Mouse (Mus musculus): ENCODE measurements at regions not wholly inside any gene's neighbourhood (a gene's known extent, or its start where the extent isn't known, plus 50 kb on each side); places are given as distances from the start of the nearest gene placed in this dataset.

DNA sequence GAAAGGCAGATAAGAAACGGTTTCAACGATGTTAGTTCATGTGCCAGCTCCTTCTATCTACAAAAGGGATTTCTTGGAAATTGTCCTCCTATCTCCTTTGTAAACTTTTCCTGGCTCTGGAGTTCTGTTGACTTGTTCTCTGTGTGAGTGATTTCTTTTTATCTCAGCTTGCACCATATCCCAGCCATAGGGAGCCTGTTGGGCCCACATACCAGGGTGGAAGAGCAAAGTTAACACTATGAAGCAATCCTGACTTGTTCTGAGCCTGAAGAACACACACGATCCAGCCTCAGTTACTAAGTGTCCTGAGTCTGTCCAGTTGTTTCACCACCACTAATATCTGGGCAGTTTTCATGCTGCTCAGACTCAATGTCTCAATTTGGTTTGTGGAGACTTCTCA, 192.1 kb upstream of the Ptbp2 start:
- DNase-seq (ENCODE audit: low spot score in 2 of 2): no peak

DNA sequence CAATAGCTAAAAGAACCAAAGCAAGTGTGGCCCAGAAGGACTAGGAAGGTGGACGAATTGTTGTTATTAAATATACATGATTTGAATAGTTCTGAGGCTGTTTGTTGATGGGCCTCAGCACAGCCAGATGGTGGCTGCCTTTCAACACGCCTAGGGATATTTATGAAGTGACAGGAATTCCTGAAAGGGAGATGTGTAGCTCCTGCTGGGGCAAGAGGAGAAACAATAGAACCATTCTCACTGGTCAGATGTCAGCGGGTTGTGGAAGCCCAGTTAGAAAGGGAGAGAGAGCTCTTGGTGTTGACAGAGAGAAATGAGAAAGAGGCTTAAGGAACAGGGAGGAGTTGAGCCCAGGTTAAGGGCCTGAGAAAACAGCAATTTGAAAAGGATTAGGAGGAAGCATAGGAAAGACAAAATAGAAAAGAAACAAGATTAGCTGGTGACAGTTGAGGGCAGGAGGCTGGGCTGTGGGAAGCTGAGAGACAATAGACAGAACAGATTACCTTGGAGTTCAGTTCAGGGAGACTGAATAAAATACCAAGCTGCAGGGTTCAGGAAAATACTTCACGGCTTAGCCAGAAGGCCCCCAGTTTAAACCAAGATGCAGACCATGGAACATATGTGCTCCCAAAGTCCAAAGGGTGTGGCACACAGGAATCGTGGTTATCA, 174.7 kb upstream of the Ptbp2 start:
- no peak for DNase-seq (ENCODE audit: low spot score in 2 of 2)

DNA sequence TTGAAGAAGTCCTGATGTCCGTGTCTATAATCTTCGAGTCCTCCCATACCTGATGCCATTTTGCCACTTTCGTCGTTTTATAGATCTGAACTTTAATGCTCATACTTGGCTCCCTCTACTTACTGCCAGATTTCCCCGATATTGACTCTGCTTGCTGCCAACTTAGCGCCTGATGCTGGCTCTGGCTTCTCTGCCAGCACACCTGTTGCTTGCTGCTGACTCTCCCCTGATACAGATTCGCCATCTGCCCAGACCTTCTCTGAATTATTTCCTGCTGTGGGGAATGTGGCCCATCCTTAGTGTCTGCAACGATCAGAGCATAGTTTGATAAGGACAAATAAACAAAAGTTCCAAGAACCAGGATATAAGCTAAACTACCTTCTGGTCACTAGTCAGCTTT, 173.3 kb upstream of the Ptbp2 start:
- no peak for DNase-seq (ENCODE audit: low spot score in 2 of 2)

DNA sequence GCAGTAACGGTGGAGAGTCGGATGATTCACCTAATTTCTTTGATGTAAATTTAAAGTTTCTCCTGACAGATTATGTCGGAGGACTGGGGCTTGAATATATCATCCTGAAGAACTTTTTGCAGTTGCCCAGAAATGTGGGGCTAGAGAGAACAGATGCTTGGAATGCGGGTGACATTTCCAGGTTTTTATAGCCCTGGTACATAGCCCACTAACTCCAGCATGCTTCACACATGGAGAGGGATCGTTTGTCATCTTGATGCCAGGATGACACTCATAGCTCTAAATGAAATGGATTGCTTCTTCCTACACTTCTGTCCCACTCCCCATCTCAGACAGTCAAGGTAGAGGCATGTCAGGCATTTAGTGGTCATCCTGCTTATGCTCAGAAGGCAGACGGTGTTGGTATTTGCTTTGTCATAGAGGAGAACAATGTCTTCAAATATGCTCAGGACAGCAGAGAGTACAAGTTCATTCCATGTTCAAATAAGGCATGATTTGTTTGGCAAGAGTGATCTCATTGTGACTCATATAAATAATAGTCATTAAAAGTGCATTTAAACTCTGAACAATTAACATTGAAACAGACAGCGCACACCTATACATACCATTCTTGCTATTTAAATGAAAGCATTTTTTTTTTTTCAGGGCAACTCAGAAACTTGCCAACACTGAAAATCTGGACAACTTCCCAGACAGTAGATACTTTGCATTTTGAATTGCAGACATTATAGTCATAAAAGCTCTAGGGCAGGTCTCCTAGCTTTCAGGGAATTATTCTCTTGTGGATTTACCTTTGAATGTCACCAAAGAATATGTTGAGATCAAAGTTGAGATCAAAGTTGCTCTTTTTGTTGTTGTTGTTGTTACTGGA, 171.7 kb upstream of the Ptbp2 start:
- peak in 1 of 2 experiments; percentile 12 for DNase-seq (ENCODE audit: low spot score in 2 of 2)

DNA sequence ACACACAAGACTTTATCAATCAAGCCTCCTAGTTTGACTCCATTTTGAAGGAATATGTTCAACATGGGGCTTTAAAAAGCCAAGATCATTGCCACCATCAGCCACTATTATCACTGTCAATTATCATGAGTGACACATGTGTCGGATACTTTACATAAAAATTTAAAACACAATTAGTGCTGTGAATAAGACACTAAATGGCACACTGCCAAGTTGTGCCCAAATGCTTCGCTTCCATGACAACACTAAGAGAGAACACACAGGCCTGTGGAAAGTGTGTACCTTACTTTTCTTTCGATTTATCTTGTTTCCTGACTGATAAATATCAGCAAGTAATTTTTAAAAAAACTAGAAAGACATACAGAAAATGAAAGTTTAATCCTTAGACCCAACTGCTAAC, 166.5 kb upstream of the Ptbp2 start:
- no peak for DNase-seq (ENCODE audit: low spot score in 2 of 2)

DNA sequence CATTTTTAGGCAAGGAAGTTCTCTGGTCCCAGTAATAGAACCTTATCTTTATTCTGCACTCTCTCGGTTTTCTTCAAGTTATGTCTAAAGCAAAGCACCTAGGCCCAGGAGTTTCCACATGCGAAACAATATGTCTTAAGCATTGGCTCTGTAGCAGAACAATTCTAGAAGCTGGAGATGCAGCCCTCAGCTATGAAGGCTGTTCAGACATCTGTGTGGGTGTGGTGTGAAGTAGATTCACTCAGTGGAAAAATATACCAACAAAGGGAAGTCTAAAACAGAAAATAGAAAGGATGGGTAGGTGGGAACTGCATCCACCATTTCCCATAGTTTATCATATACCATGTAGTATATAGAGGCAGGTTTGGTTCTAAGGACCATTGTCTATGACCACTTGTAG, 165.8 kb upstream of the Ptbp2 start:
- DNase-seq (ENCODE audit: low spot score in 2 of 2): peak in 1 of 2 experiments; percentile 56

DNA sequence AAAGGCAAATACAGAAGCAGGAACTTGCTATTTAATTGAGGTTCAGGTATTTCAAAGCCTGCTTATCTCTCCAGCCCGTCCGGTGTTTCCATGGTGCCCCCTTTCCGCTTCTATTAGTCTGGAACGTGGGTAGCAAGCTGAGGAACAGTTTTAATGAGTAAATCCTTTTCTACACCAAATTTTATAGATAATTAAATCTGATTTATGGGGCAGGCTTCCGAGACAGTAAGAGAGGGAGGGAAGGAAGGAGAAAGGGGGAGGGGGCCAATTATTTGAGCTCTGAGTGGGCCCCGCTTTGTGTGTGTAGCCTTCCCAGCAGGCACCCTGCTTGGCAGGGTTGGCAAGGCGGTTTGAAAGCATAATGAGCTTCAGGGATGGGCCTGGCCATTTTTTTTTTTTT, 165.4 kb upstream of the Ptbp2 start:
- DNase-seq (ENCODE audit: low spot score in 2 of 2): no peak

DNA sequence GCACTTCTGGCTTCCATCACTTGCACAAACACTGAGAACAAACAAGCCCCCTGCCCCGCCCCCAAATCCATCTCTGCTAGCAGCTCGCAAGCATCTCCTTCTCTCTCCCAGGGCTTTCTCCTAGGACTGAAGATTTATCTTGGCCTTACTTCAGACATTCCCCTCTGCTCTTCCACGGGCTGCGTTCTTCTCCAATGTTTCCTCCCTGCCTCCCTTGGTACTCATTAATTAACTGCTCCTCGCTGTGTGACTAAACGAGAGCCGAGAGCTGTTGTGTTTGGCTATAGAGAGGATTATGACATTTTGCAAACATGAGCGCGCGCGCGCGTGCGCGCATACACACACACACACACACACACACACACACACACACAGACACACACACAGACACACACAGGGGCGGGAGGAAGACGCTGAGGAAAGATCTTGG, 164.8 kb upstream of the Ptbp2 start:
- DNase-seq (ENCODE audit: low spot score in 2 of 2): no peak

DNA sequence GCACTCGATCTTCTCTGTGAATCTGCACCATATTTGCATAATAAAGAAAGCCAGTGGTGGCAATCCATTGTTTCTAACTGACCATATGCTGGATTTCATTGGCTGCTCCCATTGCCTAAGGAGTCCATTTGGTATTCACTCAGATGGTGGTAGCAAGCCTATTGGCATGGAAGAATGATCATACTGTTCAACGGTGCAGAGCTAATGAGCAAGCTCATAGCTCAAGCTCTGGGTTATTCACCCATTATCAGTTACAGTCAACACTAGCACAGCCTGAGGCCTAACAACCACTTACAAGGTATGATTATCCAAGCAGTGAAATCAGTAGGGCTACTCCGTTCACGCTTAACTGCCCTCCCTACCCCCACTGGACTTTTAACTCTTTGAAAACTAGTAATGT, 162.9 kb upstream of the Ptbp2 start:
- no peak for DNase-seq (ENCODE audit: low spot score in 2 of 2)

DNA sequence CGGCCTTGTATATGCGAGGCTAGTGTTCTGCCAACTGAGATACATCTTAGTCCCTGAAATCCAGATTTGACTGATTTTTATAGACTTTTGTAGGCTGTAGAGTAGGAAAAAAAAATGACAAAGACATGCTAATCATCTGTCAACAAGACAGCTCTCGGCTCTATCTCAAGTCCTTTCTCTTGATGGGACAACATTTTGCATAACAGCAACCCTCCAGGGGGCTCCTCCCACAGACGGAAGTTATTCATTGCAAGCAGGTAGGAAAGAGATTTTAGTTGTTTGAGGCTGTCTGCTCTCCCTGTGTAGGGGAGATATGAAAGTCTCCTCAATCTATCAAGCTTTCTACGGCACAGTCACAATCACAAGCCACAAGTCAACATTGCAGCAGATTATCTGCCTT, 159.8 kb upstream of the Ptbp2 start:
- no peak for DNase-seq (ENCODE audit: low spot score in 2 of 2)

DNA sequence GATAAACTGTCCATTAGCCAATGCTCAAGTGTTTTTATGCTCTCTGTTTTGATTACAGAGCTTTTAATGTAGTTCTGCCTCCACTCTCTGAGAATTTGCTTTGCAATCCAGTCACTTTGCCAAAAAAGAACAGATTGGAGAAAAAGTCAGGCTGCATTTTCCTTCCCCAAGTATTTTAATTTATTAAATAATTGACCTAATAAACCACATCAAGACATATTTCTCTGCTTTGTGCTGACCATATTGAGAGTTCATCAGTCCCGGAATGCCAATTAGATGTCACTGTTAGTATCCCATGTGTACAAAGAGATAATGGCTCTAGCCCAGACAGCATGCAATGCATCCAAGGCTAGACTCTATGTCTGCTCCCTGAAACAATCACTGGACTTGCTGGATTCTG, 154.8 kb upstream of the Ptbp2 start:
- no peak for DNase-seq (ENCODE audit: low spot score in 2 of 2)

DNA sequence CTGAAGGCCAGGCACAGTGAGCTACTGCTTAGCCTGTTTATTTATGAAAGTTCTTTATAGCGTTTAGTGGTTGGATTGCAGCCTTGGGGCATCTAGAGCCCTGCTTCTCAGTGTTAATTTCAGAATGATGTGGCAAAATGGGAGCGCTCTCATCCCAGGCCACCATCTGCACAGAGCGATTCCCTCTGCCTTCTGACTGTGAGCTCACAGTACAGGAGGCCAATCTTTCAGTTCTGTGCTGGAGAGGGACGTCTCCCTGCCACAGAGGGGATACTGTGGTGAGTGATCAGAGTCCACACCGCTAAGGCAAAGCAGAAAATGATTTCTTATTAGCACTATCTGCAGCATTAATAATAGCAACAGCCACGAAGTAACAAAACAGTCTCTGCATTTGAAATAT, 154.2 kb upstream of the Ptbp2 start:
- no peak for DNase-seq (ENCODE audit: low spot score in 2 of 2)

DNA sequence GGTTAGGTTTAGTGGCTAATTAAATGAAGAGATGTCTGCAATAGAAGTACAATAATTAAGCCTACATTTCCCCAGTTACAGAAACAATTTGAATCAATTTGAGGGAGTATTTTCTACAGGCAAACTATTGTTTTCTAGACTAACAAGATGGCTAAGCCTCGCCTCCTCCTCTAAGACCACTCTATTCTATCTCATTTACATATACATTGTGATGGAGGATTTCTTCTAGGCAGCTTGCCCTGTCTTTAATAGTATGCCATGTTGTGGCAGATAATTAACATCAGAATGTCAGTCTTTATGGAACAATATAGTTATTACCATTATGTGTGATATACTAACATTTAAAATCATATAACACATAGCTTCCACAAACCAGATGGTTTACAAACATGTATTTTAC, 152.3 kb upstream of the Ptbp2 start:
- DNase-seq (ENCODE audit: low spot score in 2 of 2): no peak

DNA sequence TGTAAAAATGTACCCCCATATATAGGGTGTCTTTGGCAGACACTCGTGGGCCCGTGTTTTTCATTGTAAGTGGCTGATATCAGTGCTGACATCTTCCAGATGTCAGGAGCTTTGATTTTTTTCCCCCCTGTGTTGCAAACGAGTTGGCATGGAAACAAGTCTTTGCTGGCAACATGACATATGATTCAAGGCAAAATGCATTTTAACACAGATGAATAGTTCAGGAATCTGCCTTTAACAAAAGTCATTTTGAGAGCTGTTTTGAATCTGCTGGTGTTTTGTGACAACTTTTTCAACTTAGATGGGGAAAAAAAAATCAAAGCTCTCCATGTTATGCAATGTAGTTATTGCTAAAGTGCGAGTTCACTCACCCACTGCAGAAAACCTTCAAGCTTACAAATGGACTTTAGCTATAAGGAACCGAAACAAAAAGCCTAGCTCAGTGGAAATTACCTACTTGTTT, 148.8 kb upstream of the Ptbp2 start:
- no peak for DNase-seq (ENCODE audit: low spot score in 2 of 2)

DNA sequence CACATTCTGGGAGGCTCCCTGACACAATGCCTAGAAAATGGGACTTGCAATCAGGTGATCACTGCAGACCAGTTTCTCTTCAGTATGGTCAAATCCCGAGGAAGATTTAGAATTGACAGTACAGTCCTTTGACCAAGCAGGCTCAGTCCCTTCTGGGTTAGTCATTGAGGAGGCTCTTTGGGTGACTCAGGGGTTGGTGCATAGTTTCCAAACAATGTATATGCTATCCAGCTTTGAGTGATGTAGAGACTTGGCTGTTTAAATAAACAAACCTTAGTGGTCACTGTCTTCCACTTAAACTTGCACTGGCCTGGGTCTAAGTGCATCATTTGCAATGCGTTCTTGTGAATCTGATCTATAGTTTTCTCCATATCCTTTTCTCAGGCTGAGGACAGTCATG, 144.0 kb upstream of the Ptbp2 start:
- DNase-seq (ENCODE audit: low spot score in 2 of 2): no peak

DNA sequence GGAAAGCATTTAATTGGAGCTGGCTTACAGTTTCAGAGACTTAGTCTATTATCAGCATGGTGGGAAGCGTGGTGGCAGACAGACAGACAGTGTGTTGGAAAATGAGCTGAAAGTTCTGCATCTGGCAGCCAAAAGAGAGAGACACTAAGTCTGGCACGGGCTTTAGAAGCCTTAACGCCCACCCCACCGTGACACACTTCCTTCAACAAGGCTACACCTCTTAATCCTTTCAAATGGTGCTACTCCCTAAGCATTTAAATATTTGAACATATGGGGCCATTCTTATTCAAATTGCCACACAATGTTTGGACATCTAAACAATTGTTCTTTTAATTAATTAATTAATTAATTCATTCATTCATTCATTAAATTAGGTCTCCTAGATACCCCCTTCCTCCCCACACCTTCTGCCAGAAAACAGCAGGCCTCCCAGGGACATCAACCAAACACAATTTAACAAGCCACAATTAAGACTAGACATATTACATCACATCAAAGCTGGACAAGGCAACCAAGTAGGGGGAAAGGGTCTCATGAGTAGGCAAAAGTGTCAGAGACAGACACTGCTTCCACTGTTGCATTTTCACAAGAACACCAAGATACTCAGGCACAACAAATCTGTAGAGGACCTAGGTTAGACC, 135.4 kb upstream of the Ptbp2 start:
- DNase-seq (ENCODE audit: low spot score in 2 of 2): no peak

DNA sequence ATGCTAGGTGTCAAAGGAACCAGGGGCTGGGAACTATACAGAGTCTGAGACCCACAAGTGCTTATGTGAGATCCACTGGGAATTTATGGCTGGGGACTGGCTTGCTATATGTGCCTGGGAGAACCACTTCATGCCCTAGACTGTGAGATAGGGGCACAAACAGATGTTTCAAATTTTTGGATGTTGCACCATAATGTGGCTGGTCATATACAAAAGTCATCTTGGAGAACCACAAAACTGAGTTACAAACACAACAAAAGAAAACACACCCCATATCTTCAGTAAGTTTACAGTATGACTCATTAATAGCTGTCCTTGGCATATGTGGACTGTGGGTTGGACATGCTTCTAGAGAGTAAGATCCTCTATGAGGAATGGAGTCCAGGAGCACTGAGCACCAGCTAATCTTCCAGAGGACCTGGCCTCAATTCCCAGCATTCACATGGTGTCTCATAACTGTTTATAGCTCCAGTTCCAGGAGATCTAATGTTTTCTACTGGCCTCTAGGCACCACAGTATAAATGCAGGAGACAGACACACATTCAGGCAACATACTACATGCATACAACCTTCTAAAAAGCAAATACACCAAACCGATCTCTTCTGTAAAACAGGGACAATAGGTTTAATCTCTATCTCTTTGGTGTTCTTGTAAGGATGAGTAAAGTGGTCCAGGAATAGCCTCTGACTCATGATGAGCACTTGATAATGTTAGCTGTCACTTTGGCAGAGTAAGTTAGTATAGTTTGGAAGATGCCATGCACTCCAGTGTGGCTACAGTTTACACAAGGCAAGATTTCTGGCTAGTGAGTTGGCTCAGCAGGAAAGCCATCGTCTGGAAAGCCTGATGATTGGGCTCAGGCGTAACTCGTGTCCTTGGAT, 132.0 kb upstream of the Ptbp2 start:
- no peak for DNase-seq (ENCODE audit: low spot score in 2 of 2)

DNA sequence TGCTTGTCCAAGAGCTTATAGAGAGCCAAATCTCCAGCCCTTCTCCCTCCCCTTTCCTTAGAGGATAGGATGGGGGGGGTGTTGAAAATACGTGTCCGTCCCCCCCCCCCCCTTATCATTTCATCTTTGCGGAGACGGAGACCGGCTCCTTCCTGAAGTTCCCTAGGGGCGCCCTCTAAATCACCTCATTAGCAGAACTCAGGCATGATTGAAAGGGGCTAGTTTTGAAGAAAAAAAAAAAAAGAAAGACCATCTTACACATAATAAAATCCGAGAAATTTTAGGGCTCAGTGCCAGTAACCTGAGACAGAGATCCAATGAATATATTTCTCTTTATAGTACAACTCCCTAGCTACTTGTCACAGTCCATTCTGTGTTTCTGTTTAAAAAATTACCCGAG, 127.3 kb upstream of the Ptbp2 start:
- DNase-seq (ENCODE audit: low spot score in 2 of 2): no peak

DNA sequence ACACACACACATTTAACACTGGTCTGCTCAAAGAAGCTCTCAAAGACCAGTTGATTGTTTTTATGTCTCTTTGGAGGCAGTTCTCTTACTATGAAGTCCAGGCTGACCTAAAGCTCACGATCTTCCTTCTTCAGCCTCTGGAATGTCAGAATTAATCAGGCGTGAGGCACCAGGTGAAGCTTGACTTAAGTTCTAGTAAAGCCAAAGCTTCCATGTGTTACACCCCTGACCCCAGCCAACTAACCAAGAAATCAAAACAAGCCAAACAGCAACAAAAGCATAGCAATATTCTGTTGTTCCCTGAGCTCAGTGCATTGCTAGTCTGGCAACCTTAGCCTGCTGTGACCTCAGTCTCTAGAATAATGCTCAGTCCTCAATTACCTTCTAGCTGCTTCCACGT, 120.0 kb upstream of the Ptbp2 start:
- no peak for DNase-seq (ENCODE audit: low spot score in 2 of 2)

DNA sequence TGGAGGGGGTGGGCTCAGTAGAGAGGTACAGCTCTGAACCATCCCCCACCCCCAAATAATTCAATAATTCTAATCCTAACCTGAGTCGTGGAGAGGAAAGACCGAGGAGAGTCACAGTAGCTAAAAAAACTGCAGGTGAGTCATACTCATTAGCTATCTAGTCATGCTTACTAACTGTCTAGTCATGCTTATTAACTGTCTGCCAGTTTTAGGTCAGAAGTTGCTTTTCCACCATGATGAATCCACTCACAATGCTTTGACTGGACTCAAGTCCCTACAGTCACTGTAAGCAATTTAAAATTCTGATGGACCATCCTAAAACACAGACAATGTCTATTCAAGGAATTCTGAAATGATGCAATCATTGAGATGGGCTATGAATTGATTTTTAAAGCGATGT, 110.9 kb upstream of the Ptbp2 start:
- no peak for DNase-seq (ENCODE audit: low spot score in 2 of 2)

DNA sequence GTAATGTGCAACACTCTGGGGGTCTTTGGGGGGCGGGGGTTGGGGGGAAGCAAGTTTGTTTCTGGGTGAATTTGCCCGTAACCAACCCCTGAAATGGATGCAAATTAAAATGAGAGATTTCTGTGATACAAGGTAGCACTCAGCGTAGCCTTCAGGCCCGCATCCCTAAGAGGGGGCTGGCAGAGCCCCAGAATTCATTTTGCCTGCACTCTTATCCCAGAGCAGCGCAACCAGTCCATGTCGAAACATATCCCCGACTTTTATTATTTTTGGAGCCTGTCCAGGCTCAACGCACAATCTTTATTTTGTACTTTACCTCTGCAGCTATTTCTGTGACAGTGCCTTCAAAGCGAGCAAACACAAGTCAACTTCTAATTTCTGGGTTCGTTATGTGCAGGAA, 109.8 kb upstream of the Ptbp2 start:
- no peak for DNase-seq (ENCODE audit: low spot score in 2 of 2)
